Mouse (Mus musculus) adrenal gland, postnatal 10 days (tissue): Measurements from ENCODE around the gene Nifk. TPM values are rescaled to one million over a fixed set of nuclear protein-coding genes. Genes with fewer than 3 reads are reported as not detected.

Experiments
- DNase-seq: peaks from one replicate; pipeline ENCODE4 v3.0.0; 2021; ENCODE audit warnings: mixed read lengths
- total RNA-seq, 2 experiments: library from RNA; stranded (reverse); gene quantifications; 2 replicates each; pipeline ENCODE4 v1.2.3; 2021

The Nifk gene
- total RNA-seq, 2 experiments from 2014 or later: 37.7 to 44.7 TPM

DNA sequence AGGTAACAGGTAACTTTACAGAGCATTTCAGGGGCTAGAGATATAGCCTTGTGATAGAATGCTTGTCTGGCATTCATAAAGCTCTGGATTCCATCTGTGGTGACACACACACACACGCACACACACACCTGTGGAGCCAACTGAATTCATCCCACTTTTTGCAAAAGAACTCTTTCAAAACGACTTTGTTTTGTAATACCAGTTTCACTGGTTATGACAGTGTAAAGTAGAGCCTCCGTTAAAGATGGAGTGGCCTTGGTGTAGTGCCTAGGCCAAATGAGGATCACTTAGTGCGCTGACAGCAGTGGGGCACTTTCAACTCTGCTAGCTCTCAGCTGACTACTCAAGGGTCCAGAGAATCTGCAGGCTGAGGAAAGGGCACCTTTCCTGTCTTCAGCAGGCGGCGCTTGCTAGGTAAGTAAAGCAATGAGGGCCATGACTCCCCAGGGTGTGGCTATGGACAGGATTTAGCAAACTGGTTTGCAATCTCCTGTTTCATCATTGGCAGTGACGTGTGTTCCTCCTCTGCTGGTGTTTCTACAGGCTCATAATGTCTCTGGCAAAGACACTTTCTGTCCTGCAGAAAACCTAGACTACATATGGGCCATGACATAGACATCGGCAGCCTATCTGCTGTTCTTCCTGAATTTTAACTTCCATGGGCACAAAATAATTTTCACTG, 58.6 kb downstream of the Nifk start:
- peak; percentile 22 for DNase-seq

Other genes with a start within 250 kb of the Nifk start
- not detected for gene Gm29106, start 145.3 kb upstream of the Nifk start, total RNA-seq
- 100 to 1,000 TPM; 107 to 112 TPM for gene Tsn, start 10.1 kb upstream of the Nifk start, total RNA-seq
- 10 to 100 TPM; 39.7 to 60.7 TPM for gene Clasp1, start 67.2 kb downstream of the Nifk start, total RNA-seq